Mouse (Mus musculus): ENCODE results near the gene Plpp4.

The Plpp4 gene

GRCm38 (mm10) chr7:129256621-129257373, at the start of gene Plpp4:
TSS of gene Plpp4 (plus strand) at chr7:129257031.
- no peak for DNase-seq (ENCODE audit: low read depth, low spot score)

GRCm38 (mm10) chr7:129215926-129216543, 40.8 kb upstream of the Plpp4 start:
- DNase-seq (ENCODE audit: low read depth, low spot score) = no peak

- DNase-seq (ENCODE audit: low read depth, low spot score) = no peak
These were observed 40.2 kb upstream of the Plpp4 start for GRCm38 (mm10) chr7:129216547-129217195.

- DNase-seq (ENCODE audit: low read depth, low spot score) = no peak
These were observed 35.9 kb upstream of the Plpp4 start for GRCm38 (mm10) chr7:129220948-129221347.

GRCm38 (mm10) chr7:129221649-129222048, 35.2 kb upstream of the Plpp4 start:
- no peak for DNase-seq (ENCODE audit: low read depth, low spot score)

- DNase-seq (ENCODE audit: low read depth, low spot score) = no peak
These were observed 21.4 kb upstream of the Plpp4 start for GRCm38 (mm10) chr7:129235410-129235809.

GRCm38 (mm10) chr7:129235995-129236394, 20.8 kb upstream of the Plpp4 start:
- no peak for DNase-seq (ENCODE audit: low read depth, low spot score)

- no peak for DNase-seq (ENCODE audit: low read depth, low spot score)
These were observed 5.8 kb upstream of the Plpp4 start for GRCm38 (mm10) chr7:129250981-129251380.

- DNase-seq (ENCODE audit: low read depth, low spot score) = no peak
These were observed 3.4 kb upstream of the Plpp4 start for GRCm38 (mm10) chr7:129253406-129253805.

- DNase-seq (ENCODE audit: low read depth, low spot score) = no peak
These were observed 2.7 kb upstream of the Plpp4 start for GRCm38 (mm10) chr7:129254126-129254525.

GRCm38 (mm10) chr7:129255406-129255805, 1.4 kb upstream of the Plpp4 start:
- no peak for DNase-seq (ENCODE audit: low read depth, low spot score)

GRCm38 (mm10) chr7:129257374-129258018, 665 bp downstream of the Plpp4 start:
- no peak for DNase-seq (ENCODE audit: low read depth, low spot score)

- DNase-seq (ENCODE audit: low read depth, low spot score) = no peak
These were observed 1.5 kb downstream of the Plpp4 start for GRCm38 (mm10) chr7:129258331-129258730.

GRCm38 (mm10) chr7:129259195-129259594, 2.4 kb downstream of the Plpp4 start:
- DNase-seq (ENCODE audit: low read depth, low spot score) = no peak

GRCm38 (mm10) chr7:129273867-129274266, 17.0 kb downstream of the Plpp4 start:
- DNase-seq (ENCODE audit: low read depth, low spot score) = no peak

- DNase-seq (ENCODE audit: low read depth, low spot score) = no peak
These were observed 17.9 kb downstream of the Plpp4 start for GRCm38 (mm10) chr7:129274726-129275125.

- no peak for DNase-seq (ENCODE audit: low read depth, low spot score)
These were observed 20.9 kb downstream of the Plpp4 start for GRCm38 (mm10) chr7:129277751-129278150.

GRCm38 (mm10) chr7:129278801-129279200, 22.0 kb downstream of the Plpp4 start:
- DNase-seq (ENCODE audit: low read depth, low spot score) = no peak

- DNase-seq (ENCODE audit: low read depth, low spot score) = no peak
These were observed 22.4 kb downstream of the Plpp4 start for GRCm38 (mm10) chr7:129279261-129279660.

- DNase-seq (ENCODE audit: low read depth, low spot score) = no peak
These were observed 25.1 kb downstream of the Plpp4 start for GRCm38 (mm10) chr7:129281966-129282365.

GRCm38 (mm10) chr7:129285186-129285868, 28.5 kb downstream of the Plpp4 start:
- DNase-seq (ENCODE audit: low read depth, low spot score) = no peak

- DNase-seq (ENCODE audit: low read depth, low spot score) = no peak
These were observed 36.4 kb downstream of the Plpp4 start for GRCm38 (mm10) chr7:129293211-129293610.
